22 mouse cellular contexts compared by ENCODE assay signal in the genomic region with DNA sequence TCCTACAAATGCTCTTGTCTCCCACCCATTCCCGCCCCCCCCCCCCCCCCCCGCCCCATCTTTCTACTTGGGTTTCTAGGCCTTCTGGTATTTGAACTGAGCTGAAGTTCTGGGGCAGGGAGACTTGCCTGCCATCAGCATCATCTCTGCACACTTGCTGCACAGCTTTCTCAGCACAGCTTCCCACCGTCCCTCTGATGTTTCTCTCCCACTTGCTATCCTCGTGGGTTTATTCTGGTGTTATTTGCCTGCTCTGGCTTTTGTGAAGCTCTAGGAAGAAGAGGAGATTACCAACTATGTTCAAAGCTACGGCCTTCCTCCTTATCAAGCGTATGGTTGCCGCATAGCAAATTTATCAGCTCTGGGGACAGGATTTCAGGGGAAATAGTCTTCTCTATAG. TPM values are rescaled to one million over a fixed set of nuclear protein-coding genes. Genes with fewer than 3 reads are reported as not detected.
"Had no signal": no experiment of that assay in that cellular context is flagged by ENCODE, and none has a peak within 500 bp of the region (broad histone marks: within the 10 kb centered on the region; RNA-seq: fewer than 3 reads in every experiment).

No protein-coding gene starts in this region.

- DNase-seq: cerebellum, adult 2 months; cerebellum, adult 8-10 months; cerebellum, adult 9-10 months; cerebellum, adult 9-11 months; cerebellum, postnatal 10 days; cerebellum, postnatal 14 days; cerebellum, postnatal 25 days; cerebellum, postnatal 36 days; embryo, embryonic 11 days; forebrain, postnatal 0 days; gastrocnemius, adult 2 months; gastrocnemius, postnatal 10 days; gastrocnemius, postnatal 14 days; gastrocnemius, postnatal 25 days; gastrocnemius, postnatal 36 days; heart, adult 18-20 months; heart, adult 2 months had no signal

- ATAC-seq: forebrain, embryonic 13.5 days; forebrain, embryonic 14.5 days; forebrain, embryonic 15.5 days; forebrain, embryonic 16.5 days; forebrain, postnatal 0 days had no signal

RNA-seq across cellular contexts. Expression of a gene that starts 11.0 kb away (rescaled TPM):
- total RNA-seq: gastrocnemius, adult 18-20 months had no signal
